Mouse (Mus musculus) urinary bladder, postnatal 25 days (tissue): ENCODE data around the gene Rdh11.

Experiments
- DNase-seq: peaks from one replicate; pipeline ENCODE4 v3.0.0; 2022; ENCODE audit warnings: low spot score

The Rdh11 gene

GRCm38 (mm10) chr12:79139417-79139816 is 52.7 kb downstream of the Rdh11 start:
- DNase-seq, result no peak

- DNase-seq, result no peak
Observed at GRCm38 (mm10) chr12:79138999-79139398, 53.1 kb downstream of the Rdh11 start.

- no peak for DNase-seq
Observed at GRCm38 (mm10) chr12:79136949-79137348, 55.1 kb downstream of the Rdh11 start.

- no peak for DNase-seq
Observed at GRCm38 (mm10) chr12:79135105-79135504, 57.0 kb downstream of the Rdh11 start.

GRCm38 (mm10) chr12:79134676-79135075 is 57.4 kb downstream of the Rdh11 start:
- DNase-seq, result no peak

GRCm38 (mm10) chr12:79131706-79132460 is 60.2 kb downstream of the Rdh11 start:
- no peak for DNase-seq

- no peak for DNase-seq
Observed at GRCm38 (mm10) chr12:79131178-79131675, 60.9 kb downstream of the Rdh11 start.

- DNase-seq, result peak; percentile 61
Observed at GRCm38 (mm10) chr12:79130299-79131177, 61.6 kb downstream of the Rdh11 start, which contains the start of gene Arg2. TSS of gene Arg2 (plus strand) at chr12:79130777.
